Mouse (Mus musculus) layer of hippocampus, adult 9-10 months (tissue): ENCODE results near the gene Slc44a3.

ENCODE experiments used
- DNase-seq: peaks from one replicate; pipeline ENCODE4 v3.0.0; 2022; ENCODE audit warnings: low spot score

Slc44a3 gene

GRCm38 (mm10) chr3:121460473-121461193 is 71.6 kb downstream of the Slc44a3 start:
- no peak for DNase-seq

DNA sequence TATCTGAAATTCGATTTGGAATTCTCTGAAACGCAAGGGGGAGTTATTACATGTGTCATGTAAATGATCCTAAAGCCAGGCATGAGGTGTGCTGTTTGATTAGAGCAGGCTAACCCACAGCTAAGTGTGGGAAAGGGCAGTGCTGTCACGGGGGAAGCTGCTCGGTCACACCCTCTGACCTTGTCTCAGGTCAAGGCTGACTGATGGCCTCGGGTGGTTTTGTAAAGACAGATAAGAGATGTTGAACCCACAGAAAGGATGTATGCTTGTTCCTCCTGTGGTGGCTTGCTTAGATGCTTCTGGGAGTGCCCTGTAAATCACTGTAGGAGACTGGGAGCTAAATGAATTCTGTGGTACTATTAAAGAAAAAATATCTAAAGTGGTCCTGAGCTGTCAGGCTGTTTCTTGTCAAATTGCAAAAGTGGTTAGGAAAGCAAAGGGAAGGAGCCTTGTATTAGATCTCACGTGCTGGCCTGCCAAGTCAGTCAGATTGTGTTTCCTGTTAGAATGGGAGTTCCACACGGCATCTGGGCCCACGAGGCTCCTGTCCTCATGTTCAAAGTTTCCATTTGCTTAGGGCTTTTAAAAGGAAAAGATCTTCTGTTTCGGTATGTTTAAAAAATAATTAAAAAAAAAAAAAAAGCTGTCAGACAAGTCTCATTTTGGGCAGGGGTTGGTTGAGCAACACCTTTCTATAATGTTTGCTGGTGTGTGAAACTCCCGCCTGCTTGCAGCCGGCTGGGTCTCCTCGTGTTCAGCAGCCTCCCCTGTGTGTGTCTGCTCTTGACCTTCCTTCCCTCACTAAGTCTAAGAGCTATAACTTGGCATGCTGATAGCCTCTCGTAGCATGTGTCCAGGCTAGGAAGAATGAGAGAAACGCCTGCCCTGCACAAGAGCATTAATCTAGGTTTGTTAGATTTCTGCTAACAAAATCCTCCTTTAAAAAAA is 73.4 kb downstream of the Slc44a3 start:
- no peak for DNase-seq

GRCm38 (mm10) chr3:121451404-121451803 is 80.8 kb downstream of the Slc44a3 start:
- DNase-seq = no peak

DNA sequence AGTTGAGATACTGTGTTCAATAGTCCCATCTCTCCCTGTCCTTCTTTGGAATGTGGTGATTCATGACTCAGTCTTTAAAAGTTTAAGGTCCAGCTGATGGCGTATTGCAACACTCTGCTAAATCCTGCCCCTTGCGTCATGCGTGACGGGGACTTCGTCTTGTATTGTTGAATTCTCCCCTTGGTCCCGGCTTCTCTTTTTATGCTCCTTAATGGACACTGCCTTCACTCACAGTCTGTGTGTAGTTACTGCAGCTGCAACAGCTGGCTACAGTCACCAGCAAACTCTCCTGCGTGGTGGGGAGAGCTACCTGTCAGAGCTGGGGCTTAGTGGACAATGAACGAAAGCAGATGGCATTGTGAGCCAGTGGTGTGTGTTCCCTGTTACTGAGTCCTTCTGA is 82.7 kb downstream of the Slc44a3 start:
- DNase-seq = no peak

DNA sequence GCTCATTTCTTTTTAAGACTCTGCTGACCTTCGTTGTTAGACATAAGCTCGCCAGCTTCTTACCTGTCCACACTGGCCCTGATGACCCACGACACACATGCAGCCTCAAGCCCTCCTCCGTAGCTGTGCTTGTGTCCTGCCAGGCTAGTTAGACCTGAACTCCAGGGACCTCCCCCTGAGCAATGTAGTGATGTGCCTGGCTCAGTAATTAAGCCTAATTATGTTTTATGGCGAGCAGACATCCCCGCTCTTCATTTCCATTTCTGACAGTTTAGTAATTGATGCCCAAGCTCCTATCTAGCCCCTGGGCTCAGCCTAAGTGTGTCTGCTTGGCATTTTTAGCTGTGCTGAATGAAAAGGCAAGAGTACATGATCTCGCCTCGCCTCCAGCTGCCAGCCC is 83.6 kb downstream of the Slc44a3 start:
- no peak for DNase-seq

GRCm38 (mm10) chr3:121448029-121448468 is 84.2 kb downstream of the Slc44a3 start:
- no peak for DNase-seq

DNA sequence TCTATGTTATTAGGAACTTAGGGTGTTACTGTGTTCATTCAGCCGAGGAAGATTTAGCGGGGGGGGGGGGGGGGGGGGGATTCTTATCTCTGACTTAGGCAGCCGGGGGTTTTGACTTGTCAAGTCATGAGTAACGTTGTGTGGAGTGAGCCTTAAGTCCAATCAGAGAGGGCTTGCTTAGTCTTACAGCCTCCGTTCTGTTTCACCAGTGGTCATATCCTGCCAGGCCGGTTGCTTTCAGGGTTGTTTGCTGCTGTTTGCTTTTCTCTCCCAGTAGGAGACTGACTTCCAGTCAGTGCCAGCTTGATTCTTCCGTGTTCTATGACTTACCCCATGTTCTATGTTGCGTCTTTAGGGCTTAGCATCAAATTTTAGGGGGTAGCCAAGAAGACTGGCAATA is 85.8 kb downstream of the Slc44a3 start:
- DNase-seq = no peak

GRCm38 (mm10) chr3:121444414-121444813 is 87.8 kb downstream of the Slc44a3 start:
- no peak for DNase-seq

DNA sequence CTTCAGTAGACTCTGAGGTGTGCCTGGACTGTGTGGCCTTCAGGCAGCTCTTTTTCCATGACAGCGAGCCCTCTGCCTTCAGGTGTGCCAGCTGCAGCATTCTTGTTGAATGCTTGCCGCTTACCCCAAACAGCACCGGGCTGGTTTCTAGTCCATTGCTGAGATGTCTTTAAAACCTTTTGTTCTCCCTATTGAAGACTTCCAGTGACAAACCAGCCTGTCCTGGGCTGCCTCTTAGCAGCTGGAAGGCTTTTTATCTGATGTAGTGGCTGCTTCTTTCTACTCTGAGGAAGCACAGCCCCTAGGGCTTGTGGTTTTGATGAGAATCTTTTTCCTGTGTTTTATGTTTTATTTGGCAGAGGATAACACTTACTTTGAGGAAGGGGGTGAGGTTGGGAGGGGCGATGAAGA is 88.3 kb downstream of the Slc44a3 start:
- DNase-seq = no peak

DNA sequence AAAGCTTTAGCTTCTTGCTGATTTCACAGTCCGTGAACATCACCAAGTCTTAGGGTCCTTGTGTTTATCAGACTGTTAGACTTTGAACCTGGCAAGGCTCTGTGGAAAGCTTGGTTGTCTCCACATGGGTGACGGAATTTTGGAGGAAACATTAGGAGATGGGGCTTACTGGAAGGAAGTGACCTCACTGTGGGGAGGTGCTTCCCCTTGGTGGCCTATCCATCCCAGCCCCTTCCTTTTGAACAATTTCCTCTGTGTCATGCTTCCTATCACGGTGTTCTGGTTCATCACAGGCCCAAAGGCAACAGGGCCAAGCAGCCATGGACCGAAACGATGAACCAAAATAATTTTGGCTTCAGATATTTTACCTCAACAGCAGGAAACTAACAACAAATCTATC is 89.9 kb downstream of the Slc44a3 start:
- no peak for DNase-seq

- DNase-seq = no peak
Observed at GRCm38 (mm10) chr3:121441504-121441903, 90.7 kb downstream of the Slc44a3 start.

GRCm38 (mm10) chr3:121439623-121440161 is 92.5 kb downstream of the Slc44a3 start:
- no peak for DNase-seq

DNA sequence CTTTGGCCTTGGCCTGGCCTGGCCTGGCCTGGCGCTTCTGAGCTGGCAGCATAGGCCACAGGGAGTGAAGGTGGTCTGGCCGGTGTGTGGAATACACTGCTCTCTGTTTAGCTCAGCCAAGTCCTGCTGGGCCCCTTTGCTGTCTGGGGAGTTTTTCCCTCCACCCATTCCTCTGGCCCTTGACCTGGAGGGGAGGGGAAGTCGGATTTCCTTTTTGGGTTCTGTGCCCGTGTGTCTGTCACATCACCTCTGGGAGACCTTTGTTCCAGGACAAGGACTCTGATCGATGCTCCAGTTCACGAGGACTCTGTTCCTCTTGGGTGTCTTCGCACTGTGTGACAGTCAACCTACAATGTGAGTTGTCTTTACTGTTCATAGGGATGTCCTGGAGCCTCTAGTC is 94.2 kb downstream of the Slc44a3 start:
- no peak for DNase-seq

- DNase-seq = no peak
Observed at GRCm38 (mm10) chr3:121437070-121437469, 95.1 kb downstream of the Slc44a3 start.

- no peak for DNase-seq
Observed at GRCm38 (mm10) chr3:121435296-121435695, 96.9 kb downstream of the Slc44a3 start.

DNA sequence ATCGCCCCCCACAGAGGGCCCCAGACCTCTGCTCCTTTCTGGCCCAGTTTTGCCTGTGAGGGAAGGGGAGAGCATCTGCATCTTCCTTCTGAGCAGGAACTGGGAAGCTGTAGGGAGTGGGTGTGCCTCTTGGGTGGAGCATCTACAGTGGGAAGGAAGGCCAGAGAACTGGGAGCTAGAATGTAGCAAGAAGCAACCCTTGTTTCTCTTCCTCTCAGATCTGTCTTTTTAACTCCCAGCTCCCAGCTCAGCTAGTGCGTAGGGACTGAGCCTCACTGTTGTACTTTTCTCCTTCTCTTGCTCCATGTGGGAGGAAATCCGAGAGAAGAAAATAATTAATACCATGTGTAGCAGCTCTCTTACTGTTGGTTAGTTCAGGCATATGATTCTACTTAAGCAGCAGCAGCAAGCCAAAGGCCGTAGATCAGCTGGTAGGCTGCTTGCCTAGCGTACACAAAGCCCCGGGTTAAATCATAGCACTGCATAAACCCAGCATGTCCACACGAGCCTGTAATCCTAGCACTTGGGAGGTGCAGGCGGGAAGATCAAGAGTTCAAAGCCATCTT is 98.2 kb downstream of the Slc44a3 start:
- no peak for DNase-seq

GRCm38 (mm10) chr3:121433359-121433758 is 98.8 kb downstream of the Slc44a3 start:
- DNase-seq = no peak

DNA sequence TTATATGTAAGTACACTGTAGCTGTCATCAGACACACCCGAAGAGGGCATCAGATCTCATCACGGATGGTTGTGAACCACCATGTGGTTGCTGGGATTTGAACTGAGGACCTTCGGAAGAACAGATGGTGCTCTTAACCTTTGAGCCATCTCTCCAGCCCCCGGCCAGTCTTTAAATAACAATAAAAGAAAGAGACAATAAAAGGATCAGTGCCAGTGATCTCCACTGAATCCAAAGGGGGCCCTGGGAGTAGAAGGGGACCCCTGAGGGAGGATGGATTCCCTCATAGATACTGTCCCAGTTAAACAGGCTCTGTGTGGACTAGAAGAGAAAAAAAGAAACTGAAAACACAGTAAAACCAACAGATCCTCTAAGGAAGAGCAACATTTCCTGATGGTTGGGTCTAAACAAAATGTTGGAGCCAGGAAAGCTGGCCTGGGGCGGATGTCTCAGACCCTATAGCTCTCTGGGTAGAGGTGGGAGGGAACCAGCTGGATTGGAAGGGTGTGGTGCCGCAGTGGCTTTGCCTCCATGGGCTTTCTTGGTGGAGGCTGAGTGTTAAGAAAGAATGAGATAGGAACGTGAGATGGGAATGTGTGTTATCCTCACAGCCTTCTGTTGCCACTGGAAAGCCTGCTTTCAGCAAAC is 101.8 kb downstream of the Slc44a3 start:
- DNase-seq = no peak

GRCm38 (mm10) chr3:121429469-121429868 is 102.7 kb downstream of the Slc44a3 start:
- no peak for DNase-seq

- no peak for DNase-seq
Observed at GRCm38 (mm10) chr3:121428696-121429259, 103.4 kb downstream of the Slc44a3 start.

DNA sequence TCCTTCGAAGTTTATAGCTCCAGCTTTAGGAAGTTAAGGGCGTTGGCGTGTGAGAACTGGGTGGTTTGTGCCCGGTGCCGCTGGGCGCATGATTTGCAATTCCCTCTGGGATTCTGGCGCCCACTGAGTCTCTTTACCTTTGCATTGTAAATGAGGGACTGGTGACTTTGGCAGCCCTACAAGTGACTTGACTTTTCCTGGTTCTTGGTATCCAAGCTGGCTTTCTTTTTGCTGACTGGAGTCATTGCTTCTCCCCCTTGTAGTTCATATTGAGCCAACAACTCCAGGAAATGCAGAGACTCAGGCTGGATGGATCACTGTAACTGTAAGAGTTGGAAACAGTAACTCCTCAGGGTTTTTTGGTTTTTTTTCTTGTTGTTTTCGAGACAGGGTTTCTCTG is 104.0 kb downstream of the Slc44a3 start:
- no peak for DNase-seq

- peak; percentile 33 for DNase-seq
Observed at GRCm38 (mm10) chr3:121427520-121427908, 104.7 kb downstream of the Slc44a3 start.
